Mouse (Mus musculus) lung, postnatal 10 days (tissue): ENCODE results near the gene Ddx58.

ENCODE experiments used
- DNase-seq: peaks from one replicate; pipeline ENCODE4 v3.0.0; 2021

The Ddx58 gene

GRCm38 (mm10) chr4:40233062-40233664 is 6.5 kb downstream of the Ddx58 start:
- DNase-seq, result no peak

GRCm38 (mm10) chr4:40229723-40230122 is 9.9 kb downstream of the Ddx58 start:
- no peak for DNase-seq

- no peak for DNase-seq
These were observed 11.7 kb downstream of the Ddx58 start for GRCm38 (mm10) chr4:40227886-40228285.

- DNase-seq, result no peak
These were observed 12.5 kb downstream of the Ddx58 start for GRCm38 (mm10) chr4:40227131-40227530.

- peak; percentile 32 for DNase-seq
These were observed 13.5 kb downstream of the Ddx58 start for GRCm38 (mm10) chr4:40226095-40226494.

- no peak for DNase-seq
These were observed 17.6 kb downstream of the Ddx58 start for GRCm38 (mm10) chr4:40221876-40222585.

- DNase-seq, result no peak
These were observed 18.4 kb downstream of the Ddx58 start for GRCm38 (mm10) chr4:40221004-40221760.

- no peak for DNase-seq
These were observed 19.2 kb downstream of the Ddx58 start for GRCm38 (mm10) chr4:40220437-40220836.

- peak; percentile 64 for DNase-seq
These were observed 21.2 kb downstream of the Ddx58 start for GRCm38 (mm10) chr4:40218382-40218781.

GRCm38 (mm10) chr4:40217910-40218309 is 21.7 kb downstream of the Ddx58 start:
- DNase-seq, result no peak

- no peak for DNase-seq
These were observed 27.5 kb downstream of the Ddx58 start for GRCm38 (mm10) chr4:40212177-40212576.

- DNase-seq, result no peak
These were observed 31.9 kb downstream of the Ddx58 start for GRCm38 (mm10) chr4:40207701-40208100.

- peak; percentile 39 for DNase-seq
These were observed 34.3 kb downstream of the Ddx58 start for GRCm38 (mm10) chr4:40205231-40205903.

- no peak for DNase-seq
These were observed 35.3 kb downstream of the Ddx58 start for GRCm38 (mm10) chr4:40204374-40204773.

- no peak for DNase-seq
These were observed 37.4 kb downstream of the Ddx58 start for GRCm38 (mm10) chr4:40202205-40202604.

- no peak for DNase-seq
These were observed 44.3 kb downstream of the Ddx58 start for GRCm38 (mm10) chr4:40195336-40195735.

GRCm38 (mm10) chr4:40193461-40193860 is 46.2 kb downstream of the Ddx58 start:
- DNase-seq, result no peak

- DNase-seq, result no peak
These were observed 47.4 kb downstream of the Ddx58 start for GRCm38 (mm10) chr4:40192246-40192645.

- DNase-seq, result no peak
These were observed 51.7 kb downstream of the Ddx58 start for GRCm38 (mm10) chr4:40187956-40188355.

GRCm38 (mm10) chr4:40184470-40184869 is 55.2 kb downstream of the Ddx58 start:
- DNase-seq, result no peak

GRCm38 (mm10) chr4:40183781-40184180 is 55.8 kb downstream of the Ddx58 start:
- no peak for DNase-seq

- peak; percentile 82 for DNase-seq
These were observed 56.8 kb downstream of the Ddx58 start for GRCm38 (mm10) chr4:40182651-40183320.

- DNase-seq, result no peak
These were observed 57.9 kb downstream of the Ddx58 start for GRCm38 (mm10) chr4:40181681-40182080.
